Mouse (Mus musculus) intestine, postnatal 0 days (tissue): Measurements from ENCODE around the gene Dmac2. TPM values are rescaled to one million over a fixed set of nuclear protein-coding genes. Genes with fewer than 3 reads are reported as not detected.

Experiments used
- ATAC-seq: fragments of 200-750 bp; cut with Nextera tagmentation; 2 replicates; pipeline ENCODE4 v1.8.0; 2017; ENCODE audit warnings: mild to moderate bottlenecking, moderate TSS enrichment, moderate library complexity
- H3K27ac ChIP-seq: fragments of 300-500 bp; sonication (generic); 2 replicates; pipeline ENCODE4 v1.5.1; 2014; ENCODE audit warnings: mild to moderate bottlenecking, low read depth, low read length, moderate library complexity
- H3K27me3 ChIP-seq: fragments of 300-500 bp; sonication (generic); replicated peaks from 2 replicates; pipeline ENCODE4 v1.6.1; 2014; ENCODE audit warnings: low read length, mixed read lengths; ENCODE audit not compliant: control insufficient read depth, insufficient read depth
- H3K36me3 ChIP-seq: fragments of 300-500 bp; sonication (generic); 2 replicates; pipeline ENCODE4 v1.6.1; 2014; ENCODE audit warnings: mild to moderate bottlenecking, moderate library complexity; ENCODE audit not compliant: control insufficient read depth, insufficient read depth
- H3K4me1 ChIP-seq: fragments of 300-500 bp; sonication (generic); replicated peaks from 2 replicates; pipeline ENCODE4 v1.6.1; 2014; ENCODE audit warnings: antibody characterized with exemption, low read length, mixed read lengths; ENCODE audit not compliant: control insufficient read depth, insufficient read depth
- H3K4me2 ChIP-seq: fragments of 300-500 bp; sonication (generic); replicated peaks from 2 replicates; pipeline ENCODE4 v1.6.1; 2014; ENCODE audit warnings: low read depth, mild to moderate bottlenecking, moderate library complexity
- H3K4me3 ChIP-seq: fragments of 300-500 bp; sonication (generic); 2 replicates; pipeline ENCODE4 v1.5.1; 2014; ENCODE audit warnings: low read depth, low read length
- H3K9ac ChIP-seq: fragments of 300-500 bp; sonication (generic); 2 replicates; pipeline ENCODE4 v1.6.1; 2014; ENCODE audit warnings: mild to moderate bottlenecking, low read depth, low read length
- H3K9me3 ChIP-seq: fragments of 300-500 bp; sonication (generic); 2 replicates; pipeline ENCODE4 v1.6.1; 2016; ENCODE audit warnings: mixed run types; ENCODE audit not compliant: control insufficient read depth
- CTCF ChIP-seq: sonication (generic); IDR thresholded peaks from 2 replicates; pipeline ENCODE4 v1.5.1; 2016; ENCODE audit warnings: low read depth, mild to moderate bottlenecking, control low read depth, antibody characterized with exemption, moderate library complexity
- WGBS: fragments of 180-500 bp; shearing (Covaris S2); extraction: QIAGEN DNeasy Blood & Tissue Kit; methylation state at CpG from one replicate; pipeline ENCODE4 v1.1.7; 2014; 5-methylcytosine and 5-hydroxymethylcytosine counted together
- polyA plus RNA-seq: library from polyadenylated mRNA; unstranded; fragments of >200 nt; fragmentation: Nextera tagmentation; extraction: Ambion mirVana; gene quantifications from 2 replicates; pipeline ENCODE4 v1.2.1, GENCODE M21; 2015

Dmac2 gene
- polyA plus RNA-seq, 1 experiment from 2014 or later, result 29.0 TPM

DNA sequence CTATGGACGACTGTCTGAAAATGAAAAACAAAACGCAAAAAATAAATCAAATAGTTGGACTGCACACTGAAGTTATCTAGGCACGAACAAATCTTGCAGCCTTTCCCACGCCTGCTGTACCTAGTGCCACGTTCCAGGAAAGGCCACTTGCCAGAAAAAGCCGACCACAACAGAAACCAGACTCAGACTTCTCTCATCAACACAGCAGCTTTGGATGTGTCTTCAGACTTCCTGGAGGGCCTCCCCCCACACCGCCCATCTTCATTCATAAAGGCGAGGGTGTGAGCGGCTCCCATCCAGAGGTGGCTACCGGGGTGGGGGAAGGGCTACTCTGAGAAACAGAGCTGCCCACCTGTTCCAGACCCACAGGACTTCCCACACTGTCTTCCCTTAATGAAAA, 24.9 kb downstream of the Dmac2 start:
- 76% methylated on average over 10 of the region's 10 CpGs for WGBS
- Histone ChIP-seq H3K36me3 (peaks cover 11% of the 10 kb centered on the region; the same call in 1 of the 2 replicates), H3K9ac (no peak overlapping the region), H3K4me2 (no peak overlapping the region), H3K4me1 (no peaks in the 10 kb centered on the region), H3K27me3 (no peaks in the 10 kb centered on the region), H3K9me3 (no peaks in the 10 kb centered on the region), H3K27ac (no peak overlapping the region), H3K4me3 (no peak overlapping the region)
- ATAC-seq, result no peak
- no peak for TF ChIP-seq CTCF

DNA sequence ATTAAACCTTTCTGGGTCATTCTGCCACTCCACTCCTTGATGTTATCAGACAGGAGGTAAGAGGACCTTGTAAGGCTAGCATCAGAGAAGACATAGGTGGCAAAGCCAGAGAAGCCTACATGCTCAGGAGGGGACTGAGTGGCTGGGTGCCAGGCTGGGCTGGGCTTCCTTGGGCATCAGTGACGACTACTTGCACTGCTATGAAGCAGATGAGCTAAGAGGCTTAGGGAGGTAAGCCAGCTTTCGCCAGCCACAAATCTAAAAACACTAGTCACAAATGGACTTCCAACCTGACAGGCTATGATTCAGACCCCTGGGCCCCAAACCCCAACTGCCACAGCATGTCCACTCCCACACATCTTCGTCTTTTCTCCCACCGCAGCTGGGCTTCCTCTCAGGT, 25.4 kb downstream of the Dmac2 start:
- H3K27ac ChIP-seq, result no peak overlapping the region
- H3K4me1 ChIP-seq, result no peaks in the 10 kb centered on the region
- no peak for ATAC-seq
- WGBS, result 82% methylated on average over 4 of the region's 4 CpGs
- H3K4me2 ChIP-seq, result no peak overlapping the region
- H3K36me3 ChIP-seq, result peaks cover 6% of the 10 kb centered on the region; the same call in 1 of the 2 replicates
- no peak for TF ChIP-seq CTCF
- no peak overlapping the region for H3K4me3 ChIP-seq
- H3K27me3 ChIP-seq, result no peaks in the 10 kb centered on the region
- H3K9me3 ChIP-seq, result no peaks in the 10 kb centered on the region
- no peak overlapping the region for H3K9ac ChIP-seq

DNA sequence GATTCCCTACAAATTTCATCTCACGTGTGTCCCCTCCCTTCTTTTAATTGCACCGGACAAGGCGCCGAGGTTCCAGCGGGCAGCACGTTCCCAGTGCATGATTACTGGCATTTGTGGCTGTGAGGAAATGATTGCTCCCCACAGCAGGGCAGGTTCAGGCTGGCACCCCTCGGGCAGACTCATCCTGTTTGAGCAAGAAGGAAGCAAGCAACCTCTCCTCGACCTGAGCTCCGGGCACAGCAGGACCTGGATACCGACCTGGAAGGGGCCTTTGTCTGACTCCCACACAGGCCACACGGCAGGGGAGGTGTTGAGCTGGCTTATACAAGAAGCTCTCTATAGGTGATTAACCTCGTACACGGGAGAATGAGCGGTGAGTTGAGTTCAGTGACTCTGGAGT, 25.9 kb downstream of the Dmac2 start:
- H3K27me3 ChIP-seq, result no peaks in the 10 kb centered on the region
- TF ChIP-seq CTCF, result no peak
- WGBS, result 64% methylated on average over 14 of the region's 14 CpGs
- no peak overlapping the region for H3K9ac ChIP-seq
- H3K27ac ChIP-seq, result no peak overlapping the region
- no peaks in the 10 kb centered on the region for H3K4me1 ChIP-seq
- no peak overlapping the region for H3K4me2 ChIP-seq
- no peak overlapping the region for H3K4me3 ChIP-seq
- no peak for ATAC-seq
- no peaks in the 10 kb centered on the region for H3K9me3 ChIP-seq
- H3K36me3 ChIP-seq, result peaks cover 5% of the 10 kb centered on the region; the same call in 1 of the 2 replicates

DNA sequence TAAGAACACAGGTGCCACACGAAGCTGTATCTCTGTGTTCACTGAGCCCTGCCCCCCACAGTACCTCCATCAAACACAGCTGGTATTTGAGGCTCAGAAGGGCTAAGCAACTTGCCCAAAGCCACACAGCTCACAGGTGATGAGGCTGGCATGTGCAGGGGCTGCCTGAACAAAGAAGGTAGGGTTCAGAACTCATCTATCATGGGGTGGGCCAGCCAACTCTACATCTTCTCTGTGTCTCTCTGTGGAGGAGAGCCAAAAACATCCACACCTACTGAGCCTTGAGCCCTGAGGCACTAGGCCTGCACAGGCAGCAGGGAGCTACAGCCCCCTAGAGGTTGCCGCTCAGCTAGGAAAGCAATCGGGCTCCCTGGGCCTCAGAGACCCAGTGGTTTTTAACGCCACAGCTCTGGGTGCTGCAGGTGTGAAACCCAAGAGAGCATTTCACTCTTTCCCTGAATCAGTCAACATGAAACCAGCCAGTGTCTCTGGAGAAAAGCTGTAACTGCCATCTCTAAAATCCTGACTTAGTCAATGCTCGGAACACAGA, 28.4 kb downstream of the Dmac2 start:
- no peaks in the 10 kb centered on the region for H3K4me1 ChIP-seq
- no peaks in the 10 kb centered on the region; the same call in 1 of the 2 replicates for H3K36me3 ChIP-seq
- H3K9me3 ChIP-seq, result no peaks in the 10 kb centered on the region
- WGBS, result 61% methylated on average over 5 of the region's 5 CpGs
- no peaks in the 10 kb centered on the region for H3K27me3 ChIP-seq
- TF ChIP-seq CTCF, result peak; percentile 53
- ATAC-seq, result no peak
- no peak overlapping the region for H3K4me3 ChIP-seq
- no peak overlapping the region for H3K9ac ChIP-seq
- no peak overlapping the region for H3K27ac ChIP-seq
- no peak overlapping the region for H3K4me2 ChIP-seq

DNA sequence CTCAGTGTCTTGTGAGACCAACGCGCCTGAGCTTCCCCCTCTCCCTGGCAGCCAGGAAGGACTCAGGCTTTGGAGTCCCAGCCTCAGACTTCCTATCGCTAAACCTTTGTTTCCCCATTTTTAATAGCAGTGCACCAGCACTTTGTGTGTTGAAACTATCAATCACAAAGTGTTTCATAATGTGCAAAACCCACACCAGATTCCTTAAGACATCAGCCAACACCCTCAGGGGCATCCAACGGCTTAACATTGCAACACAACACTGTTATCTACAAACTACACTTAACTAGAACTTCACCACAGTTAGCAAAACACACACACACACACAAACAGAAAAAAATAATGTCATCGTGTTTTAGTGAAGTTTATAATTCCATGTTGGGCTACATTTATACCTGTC, 30.6 kb downstream of the Dmac2 start:
- Histone ChIP-seq H3K9ac (no peak overlapping the region), H3K27me3 (no peaks in the 10 kb centered on the region), H3K4me3 (no peak overlapping the region), H3K27ac (no peak overlapping the region), H3K4me2 (no peak overlapping the region), H3K4me1 (no peaks in the 10 kb centered on the region), H3K36me3 (no peaks in the 10 kb centered on the region; the same call in 1 of the 2 replicates), H3K9me3 (no peaks in the 10 kb centered on the region)
- no peak for ATAC-seq
- TF ChIP-seq CTCF, result no peak
- 74% methylated on average over 5 of the region's 5 CpGs for WGBS

DNA sequence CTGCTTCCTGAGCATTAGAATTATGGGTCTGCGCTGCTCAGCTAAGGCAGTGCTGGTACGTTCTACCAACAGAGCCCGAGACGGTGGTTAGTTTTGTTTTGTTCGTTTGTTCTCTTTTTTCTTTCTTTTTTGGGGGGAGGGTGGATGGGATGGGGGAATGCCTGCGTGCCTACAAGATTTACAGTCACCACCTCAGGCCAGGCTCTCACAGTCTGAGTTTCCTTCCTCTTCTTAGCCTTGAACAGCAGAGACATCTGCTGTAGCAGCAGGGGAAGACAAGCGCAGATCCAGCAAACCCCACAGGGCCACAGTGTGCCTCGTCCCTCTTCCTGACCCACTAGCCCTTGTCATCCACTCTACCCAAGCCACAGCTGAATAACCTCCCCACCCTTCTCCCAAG, 32.1 kb downstream of the Dmac2 start:
- Histone ChIP-seq H3K4me1 (no peaks in the 10 kb centered on the region), H3K4me3 (no peak overlapping the region), H3K27ac (no peak overlapping the region), H3K27me3 (no peaks in the 10 kb centered on the region), H3K9me3 (no peaks in the 10 kb centered on the region), H3K9ac (no peak overlapping the region), H3K4me2 (no peak overlapping the region), H3K36me3 (no peaks in the 10 kb centered on the region)
- WGBS, result 86% methylated on average over 8 of the region's 8 CpGs
- peak; percentile 14; the same call in 1 of the 2 replicates for TF ChIP-seq CTCF
- ATAC-seq, result no peak
